Mouse (Mus musculus) ovary, postnatal 10 days (tissue): ENCODE results near the gene Stac.

Experiments
- DNase-seq: peaks from one replicate; pipeline ENCODE4 v3.0.0; 2022; ENCODE audit warnings: low spot score

Gene Stac

DNA sequence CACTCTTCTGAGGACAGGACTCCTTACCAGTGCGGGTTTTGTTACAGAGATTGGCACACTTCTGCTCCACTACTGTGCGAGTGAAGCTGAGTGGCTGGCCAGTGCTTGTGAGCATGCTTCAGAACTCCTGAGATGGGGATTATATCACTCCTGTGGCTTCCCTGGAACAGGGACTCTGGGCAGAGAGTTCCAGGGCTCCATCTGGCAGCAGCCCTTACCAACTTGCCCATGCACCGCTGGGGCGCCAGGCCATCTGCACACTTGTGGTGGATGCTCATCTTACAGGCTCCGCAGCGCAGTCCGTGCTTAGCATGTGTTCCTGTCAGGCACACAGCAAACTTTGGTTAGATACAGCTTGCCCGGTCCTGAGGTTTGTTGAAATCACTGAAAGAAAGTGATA lies 83.5 kb downstream of the Stac start:
- DNase-seq = no peak

DNA sequence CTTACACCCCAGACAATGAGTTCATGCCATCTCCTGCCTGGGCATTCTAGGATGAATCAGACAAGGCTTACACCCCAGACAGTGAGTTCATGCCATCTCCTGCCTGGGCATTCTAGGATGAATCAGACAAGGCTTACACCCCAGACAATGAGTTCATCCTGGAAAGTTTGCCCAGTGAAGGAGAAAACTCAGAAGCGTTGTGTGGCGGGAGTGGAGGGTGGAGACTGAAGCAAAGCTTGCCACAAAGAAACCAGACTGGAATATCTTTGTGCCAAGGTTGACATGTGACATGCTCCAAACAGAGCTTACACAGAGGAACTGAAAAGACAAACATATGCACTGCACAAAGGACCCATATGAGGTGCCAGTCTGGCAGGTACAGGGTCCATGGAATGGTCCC lies 102.6 kb downstream of the Stac start:
- no peak for DNase-seq

DNA sequence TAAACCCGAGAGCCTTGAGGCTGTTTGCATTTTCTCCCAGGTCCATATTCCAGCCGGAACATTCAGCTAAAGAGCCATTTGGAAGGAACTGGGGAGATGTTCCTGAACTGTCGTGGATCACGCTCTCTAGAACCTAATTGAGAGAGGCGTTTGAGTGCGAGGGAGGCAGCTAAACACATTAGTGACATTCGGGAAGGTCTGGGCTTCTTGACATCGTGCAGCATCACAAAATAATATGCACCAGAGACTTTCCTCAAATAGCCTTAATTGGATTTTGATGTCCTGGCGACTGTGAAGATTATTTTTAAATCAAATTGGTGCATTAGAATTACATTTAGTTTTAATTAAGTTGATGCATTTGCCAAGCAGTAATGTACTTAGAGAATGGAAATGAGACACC lies 111.4 kb downstream of the Stac start:
- no peak for DNase-seq

DNA sequence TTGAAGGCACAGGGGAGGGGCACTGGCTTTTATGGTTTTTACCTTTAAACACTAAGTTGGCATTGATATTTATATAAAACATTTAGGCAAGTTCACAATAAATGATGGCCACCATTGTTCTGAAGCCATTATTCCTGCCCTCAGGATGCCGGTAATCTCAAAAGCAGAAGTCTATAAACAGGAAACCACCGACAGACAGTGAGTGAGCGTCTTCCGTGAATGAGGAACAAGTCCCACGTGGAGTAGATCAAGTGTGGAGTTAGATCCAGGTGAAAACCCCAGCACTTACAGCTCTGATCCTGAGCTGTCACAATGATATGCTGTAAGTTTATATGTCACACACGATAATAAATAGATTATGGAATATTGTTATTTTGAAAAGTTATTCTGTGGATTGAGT lies 112.7 kb downstream of the Stac start:
- DNase-seq = no peak

DNA sequence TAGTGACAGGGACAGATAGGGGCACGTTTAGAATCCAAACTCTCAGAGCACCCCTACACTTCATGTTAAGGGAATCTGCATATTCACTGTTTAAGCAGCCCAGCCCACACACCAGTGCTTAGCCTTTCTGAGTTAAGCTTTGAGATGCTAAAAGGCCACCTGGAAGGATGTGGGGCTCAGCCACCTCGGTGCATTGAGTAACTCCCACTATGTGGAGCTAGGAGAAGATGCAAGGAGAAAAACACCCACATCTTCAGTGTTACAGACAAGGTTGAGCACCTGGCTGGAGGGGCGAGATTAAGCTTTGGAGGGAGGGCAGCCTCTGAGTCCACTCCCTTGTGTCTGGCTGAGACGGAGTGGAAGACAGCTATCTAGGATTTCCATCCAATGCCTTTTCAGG lies 114.3 kb downstream of the Stac start:
- no peak for DNase-seq

DNA sequence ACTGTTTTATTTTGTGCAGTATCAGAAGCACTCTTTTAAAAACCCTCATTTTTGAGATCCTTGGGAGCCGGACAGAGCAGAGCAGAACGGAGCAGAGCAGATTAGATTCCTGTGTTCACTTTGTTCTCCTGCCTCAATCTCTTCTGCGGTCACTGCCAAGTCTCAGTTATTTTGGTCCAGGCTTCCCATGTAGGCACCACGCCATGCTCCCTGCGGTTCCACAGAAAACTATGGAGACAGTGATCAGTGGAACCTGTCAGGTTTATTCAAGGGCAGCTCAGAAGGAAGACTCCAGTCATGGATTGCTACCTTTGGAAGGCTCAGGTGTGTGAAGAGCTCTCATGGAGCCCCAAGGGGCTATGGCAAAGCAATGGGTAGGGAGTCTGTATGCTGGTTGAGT lies 116.3 kb downstream of the Stac start:
- DNase-seq = no peak

DNA sequence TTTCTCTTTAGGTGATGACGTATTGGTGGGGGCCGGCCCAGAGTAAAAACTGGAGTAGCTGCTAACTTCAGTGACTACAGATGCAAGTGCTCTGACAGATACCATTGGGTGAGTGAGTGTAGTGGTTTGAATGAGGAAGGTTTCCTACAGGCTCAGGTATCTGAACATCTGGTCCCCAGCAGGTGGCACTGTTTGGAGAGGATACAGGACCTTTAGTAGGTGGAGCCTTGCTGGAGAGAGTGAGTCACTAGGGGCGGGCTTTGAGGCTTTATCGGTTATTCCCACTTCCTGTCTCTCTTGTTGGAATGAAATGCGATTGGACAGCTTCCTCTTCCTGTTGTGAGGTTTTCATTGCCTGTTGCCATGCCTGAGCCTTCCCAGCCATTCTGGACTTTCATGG lies 118.5 kb downstream of the Stac start:
- no peak for DNase-seq

DNA sequence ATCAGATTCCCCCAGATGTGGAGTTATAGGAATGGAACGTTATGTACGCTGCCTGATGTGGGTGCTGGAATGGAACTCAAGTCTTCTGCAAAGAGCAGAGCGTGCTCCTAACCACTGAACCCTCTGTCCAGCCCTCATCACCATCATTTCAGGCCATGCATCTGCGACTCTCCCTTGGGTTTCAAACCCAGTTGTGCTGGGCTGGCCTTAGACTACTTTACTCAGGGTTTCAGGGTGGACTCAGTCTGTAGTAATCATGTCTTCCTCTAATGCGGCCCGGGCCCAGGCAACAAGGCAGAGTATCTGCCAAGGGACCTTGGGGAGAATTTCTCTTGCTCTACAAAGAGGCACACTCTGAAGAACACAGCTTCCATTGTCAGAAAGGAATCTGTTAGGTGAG lies 126.0 kb downstream of the Stac start:
- no peak for DNase-seq

DNA sequence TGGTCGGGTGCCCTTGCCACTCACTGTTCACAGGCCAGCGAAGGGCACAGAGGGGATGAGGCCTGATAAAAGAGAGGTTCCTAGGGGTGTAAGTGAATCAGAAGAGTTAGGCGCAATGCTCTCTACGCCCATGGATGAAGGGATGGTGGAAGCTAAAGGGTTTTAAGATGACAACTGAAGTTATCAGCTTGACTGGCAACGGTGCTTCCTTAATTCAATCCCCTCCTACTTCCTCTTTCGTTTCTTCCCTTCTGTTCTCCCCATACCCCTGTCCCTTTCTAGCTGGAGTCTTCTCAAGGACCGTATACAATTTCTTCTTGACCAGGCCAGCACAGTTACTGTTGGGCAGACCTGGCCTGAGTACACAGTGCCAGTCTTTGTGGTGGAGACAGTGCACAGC lies 126.9 kb downstream of the Stac start:
- no peak for DNase-seq

DNA sequence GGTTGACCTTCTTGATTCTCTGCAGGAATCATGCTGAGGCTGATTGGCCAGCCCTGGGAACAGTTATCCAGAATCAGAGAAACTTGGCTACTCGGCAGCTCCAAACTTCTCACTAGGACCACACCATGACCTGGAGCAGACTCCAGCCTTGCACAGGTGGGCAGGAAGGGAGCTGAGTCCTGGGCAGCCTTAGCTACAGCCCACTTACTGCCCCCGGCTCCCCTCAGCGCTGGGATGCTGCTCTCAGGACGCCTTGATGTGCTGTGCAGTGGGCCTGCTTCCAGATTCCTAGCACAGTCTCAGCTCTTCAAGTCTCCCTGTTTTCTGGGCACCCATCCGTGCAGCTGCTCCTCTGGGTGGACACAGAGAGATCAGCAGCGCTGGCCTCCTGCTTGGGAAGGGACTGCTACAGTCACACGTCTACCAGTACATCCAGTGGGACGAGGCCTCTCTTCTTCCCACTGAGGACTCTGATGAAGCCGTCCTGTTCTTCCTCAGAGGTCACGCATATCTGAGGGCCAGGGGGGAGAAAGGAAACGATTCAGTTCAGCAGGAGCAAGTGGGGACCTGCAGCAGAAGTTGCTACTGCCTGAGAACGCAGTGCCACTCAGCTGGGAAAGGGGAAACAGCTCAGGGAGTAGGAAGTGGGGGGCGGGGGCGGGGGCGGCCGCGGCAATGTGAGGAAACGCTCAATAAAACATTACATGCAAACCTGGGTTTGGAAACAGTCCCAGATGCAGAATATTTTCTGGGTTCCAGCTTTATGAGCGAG lies 127.7 kb downstream of the Stac start:
- no peak for DNase-seq

DNA sequence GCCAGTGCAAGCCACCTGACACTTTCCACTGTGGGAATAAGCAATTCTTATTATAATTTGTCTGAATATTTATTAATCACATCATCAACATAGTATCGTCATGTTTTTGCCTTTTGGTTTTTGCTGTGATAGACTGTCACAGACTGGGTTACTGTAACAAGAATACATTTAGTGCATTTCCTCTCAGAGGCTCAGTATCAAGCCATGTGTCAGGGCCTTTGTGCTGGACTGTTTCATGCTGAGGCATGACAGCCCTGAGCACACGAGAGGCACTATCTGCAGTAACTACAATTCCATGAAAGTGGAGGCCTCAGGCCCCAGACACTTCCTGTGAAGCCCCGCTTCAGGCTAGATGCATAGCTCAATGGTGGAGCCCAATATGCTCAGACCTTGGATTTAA lies 133.4 kb downstream of the Stac start:
- no peak for DNase-seq

DNA sequence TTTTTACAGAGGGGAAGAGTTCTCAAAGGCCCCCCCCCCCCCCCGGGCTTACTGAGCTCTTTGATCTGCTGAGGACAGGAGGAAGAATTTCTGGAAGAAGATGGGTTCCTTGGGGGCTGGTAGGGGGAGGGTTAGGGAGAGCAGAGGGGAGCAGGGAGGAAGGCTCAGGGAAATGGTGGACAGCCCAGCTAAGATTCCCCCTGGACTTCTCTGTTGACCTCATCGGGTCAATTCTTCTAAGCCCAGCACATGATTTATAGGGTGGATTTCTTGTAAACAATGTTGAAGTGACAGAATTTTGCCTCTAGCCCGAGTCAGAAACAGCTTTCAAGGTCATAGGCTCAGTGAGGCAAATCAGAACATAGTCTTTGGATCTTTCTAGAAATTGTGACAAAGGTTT lies 137.3 kb downstream of the Stac start:
- DNase-seq = no peak

DNA sequence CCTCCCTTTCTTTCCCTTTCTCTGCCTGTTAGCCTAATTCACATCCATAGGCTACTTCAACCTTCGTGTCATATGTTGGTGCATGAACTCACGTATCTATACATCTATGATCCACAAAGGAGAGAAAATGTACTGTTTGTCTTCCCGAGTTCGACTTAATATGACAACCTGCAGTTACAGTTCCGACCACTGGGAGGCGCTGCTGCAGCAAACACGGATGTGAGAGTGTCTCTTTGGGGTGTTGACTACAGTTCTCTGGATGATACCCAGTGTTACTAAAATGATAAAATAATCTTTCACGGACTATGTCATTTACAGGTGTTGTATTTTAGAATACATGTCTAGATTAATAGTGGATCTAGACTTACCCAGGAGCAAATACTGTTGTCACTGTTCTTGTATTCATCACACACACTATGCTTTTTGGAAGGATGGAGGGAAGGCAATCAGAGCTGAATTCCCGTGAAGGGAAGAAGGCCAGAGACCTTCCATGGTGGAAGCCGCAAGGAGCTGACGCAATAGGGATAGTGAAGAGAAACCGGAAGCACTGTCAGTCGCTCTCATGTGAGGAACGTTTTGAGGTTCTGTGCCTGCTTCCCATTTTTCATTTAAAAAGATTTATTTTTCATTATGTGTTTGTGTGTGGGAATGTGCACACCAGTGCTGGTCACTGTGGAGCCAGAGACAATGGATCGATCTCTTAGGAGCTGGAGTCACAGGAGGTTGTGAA lies 138.5 kb downstream of the Stac start:
- no peak for DNase-seq

DNA sequence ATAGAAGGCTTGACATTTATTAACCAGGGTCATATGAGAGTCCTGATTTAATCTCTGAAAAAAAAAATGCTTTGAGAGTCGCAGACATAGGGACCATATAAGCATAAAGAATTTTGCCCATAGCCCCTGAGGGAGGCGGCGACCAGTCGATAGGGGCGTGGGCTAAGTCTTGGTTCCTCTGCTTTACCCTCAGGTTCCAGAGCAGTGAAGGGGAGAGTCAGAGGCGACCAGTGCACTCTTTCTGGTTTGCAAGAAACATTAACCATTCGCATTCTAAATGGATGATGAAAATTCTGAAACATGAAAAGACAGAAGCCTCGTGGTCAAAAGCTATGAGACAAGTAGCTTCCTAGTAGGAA lies 139.2 kb downstream of the Stac start:
- DNase-seq = no peak

DNA sequence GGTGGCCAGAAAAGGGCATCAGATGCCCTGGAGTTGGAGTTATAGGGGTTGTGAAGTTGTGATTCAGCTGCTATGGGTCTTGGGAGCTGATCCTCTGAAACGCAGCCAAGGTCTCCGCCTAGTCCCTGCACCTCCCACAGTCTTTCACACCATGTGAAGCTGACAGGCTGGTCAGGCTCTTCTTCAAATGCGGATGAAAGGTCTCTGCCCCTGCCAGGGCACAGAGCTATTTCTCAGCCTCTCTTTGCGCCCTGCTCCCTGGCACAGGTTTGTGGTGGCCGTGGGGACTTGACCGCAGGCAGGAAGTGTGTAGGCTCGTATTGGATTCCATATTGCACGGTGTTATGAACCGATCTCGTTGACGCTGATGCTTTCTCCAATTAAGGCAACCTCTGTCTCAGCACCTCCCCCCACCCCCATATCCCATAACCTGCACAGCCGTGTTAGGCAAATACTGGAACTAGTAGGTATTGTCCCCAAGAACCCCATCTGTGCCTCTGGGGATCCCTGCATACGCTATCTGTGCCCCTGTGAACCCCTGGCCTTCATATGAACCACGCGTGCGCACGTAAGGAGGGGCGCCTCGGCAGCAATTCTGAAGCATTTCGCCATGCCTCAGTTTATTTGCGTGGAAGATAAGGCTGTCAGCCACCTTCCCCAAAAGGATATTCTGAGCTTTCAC lies 139.7 kb downstream of the Stac start:
- no peak for DNase-seq

DNA sequence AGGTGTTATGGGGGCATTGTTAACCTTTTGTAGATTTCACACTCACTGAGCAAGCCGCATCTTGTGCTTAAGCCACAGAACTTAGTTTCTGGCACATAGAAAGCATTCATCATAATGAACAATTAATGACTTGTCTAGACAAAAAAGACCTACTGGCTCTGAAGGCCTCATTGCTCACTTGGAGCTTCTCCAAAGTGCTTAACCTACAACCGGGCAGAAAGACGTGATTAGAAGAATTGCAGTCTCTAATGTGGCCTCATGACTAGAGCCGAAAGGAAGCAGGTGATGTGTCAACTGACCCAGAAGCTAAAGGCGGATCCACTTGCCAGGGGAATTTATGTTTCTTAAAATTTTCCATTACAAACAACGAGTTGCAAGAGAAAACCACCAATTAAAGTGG lies 147.5 kb downstream of the Stac start:
- no peak for DNase-seq

DNA sequence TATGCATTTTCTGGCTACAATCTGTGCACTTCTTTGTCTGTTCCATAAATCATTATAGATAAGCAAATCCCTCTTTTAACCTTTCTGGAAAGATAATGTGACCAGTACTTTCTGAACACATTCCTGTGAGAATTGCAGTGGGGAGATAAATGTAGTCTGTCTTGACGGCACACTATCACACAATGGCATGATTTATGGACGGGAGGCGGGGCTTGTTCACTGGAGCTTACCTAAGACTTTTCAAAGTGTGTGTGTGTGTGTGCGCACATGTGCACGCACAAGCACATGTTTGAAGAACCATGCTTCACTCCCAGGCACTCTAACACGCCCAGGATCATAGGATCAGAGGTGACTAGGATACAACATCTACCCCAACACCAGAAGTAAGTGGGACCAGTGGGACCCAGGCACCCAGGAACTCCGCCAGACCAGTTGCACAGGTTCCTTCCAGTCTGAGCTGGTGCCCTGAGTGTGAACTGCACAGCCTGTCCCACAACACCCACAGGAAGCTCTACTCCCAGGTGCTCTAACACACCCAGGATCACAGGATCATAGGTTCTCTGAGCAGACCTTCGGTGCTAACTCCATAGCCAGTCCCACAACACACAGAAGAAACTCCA lies 154.6 kb downstream of the Stac start:
- DNase-seq = no peak

DNA sequence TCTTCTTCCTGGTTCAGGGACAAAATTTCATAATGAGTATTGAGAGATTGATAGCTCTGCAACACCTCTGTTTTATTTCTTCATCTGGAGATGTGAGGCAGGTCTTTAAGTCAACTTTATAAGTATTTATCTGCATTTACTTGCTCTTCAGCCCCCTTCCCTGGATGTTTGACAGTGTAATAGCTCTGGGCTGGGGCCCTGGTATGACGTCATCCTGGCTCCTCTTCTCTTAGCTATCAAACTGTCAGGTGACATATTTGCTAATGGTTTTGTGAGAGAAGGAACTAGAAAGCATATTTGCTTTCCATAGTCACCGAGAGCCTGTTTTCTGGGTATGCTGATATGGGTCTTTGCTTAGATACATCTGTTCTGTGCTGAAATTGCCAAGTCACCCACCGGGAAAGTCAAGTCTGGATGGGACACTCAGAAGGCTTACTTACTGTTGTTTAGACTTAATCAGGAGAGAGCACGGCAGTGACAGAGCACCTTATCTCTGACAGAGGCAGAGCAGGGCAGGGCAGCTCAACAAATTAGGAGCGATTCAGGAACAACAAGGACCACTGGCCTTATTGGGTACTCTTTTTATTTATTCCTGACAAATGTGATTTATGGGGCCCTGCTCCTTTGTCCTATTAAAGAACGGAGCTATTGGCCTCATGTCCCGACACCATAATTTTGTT lies 155.3 kb downstream of the Stac start:
- no peak for DNase-seq

DNA sequence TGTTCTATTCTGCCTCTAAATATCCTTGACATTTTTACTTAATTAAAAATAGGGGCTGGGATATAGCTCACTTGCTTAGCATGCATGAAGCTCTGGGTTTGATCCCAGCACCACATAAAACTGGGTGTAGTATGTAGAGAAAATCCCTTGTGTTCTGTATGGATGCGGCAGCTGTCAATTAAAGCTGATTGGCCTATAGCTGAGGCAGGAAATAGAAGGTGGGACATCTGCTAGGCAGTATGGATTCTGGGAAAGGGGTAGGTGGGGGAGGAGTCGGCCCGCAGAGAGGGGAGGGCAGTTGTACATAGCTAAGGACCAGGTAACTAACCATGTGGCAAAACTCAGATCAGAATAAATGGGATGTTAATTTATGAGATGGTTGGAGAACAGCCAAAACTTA lies 166.3 kb downstream of the Stac start:
- no peak for DNase-seq

DNA sequence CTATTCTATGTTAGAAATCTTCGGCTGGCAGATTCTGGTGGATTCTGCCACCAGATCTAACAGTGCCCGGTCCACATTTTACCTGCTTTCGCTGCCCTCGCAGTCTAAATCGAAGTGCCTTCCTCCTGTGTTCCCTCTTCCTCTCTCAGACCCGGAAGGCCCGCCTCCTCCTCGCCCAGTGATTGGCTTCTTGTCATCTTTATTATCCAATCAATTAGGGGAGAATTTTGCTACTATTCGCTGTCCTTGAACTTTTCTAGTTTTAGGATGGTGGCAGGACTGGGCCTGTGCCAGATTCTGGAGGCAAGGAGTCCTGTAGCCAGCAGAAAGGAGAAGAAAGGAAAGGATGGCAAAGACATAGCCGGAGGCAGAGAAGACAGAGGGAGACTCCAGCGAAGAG lies 167.0 kb downstream of the Stac start:
- no peak for DNase-seq

DNA sequence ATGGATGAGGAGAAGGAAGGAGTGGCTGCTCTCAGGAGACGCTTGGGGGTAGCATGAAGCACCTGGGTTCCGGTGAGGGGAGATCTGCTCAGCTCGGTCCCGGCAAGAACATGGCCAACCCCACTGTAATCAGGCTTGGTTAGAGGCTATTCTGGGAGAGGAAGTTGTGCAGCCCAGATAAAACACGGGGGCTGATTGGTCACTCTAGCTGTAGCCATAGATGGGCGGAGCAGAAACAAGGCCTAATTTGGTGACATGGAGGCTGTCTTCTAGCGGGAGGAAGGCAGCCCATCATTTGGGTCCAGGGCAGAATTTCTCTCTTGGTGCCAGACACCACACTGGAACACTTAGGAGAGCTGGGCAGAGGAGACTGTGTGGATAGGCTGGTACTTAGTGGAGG lies 167.9 kb downstream of the Stac start:
- DNase-seq = no peak

DNA sequence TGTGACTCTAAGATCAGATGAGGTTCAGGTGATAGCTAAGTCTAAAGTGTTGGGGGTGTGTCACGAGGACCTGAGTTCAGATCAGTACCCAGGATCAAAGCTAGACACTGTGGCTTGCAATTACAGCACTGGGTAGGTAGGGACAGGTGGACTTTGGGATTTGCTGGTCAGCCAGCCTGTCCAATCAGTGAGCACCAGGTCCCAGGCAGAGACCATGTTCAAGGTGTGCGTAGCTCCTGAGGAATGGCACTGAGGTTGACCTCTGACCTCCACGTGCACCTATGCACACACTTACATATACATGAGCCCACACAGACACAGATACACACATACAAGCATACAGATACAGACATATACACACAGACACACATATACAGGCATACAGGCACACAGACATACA lies 174.6 kb downstream of the Stac start:
- no peak for DNase-seq
